Mouse (Mus musculus): ENCODE data around the gene Itpr1. TPM values are rescaled to one million over a fixed set of nuclear protein-coding genes. Genes with fewer than 3 reads are reported as not detected.

The Itpr1 gene
- polyA plus RNA-seq, 1 experiment from 2014 or later: 7.3 TPM

DNA sequence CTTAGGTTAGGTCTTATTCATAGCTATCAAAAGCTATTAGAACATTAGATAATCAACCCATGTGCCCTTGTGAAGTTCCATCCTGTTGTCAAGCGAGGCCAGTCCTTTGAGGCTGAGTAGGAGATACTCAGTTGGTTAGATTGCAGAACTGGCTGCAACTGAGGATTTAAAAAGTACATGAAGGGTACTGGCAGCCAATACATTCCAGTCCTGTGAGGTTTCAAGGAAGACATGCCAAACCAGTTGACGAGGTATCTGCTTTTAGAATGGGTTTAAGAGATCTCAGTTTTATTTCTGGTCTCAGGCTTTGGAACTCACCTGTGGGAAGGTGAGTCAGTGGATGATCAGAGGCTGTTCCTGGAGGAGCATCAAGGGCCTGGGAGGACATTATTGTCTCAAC is 137.9 kb downstream of the Itpr1 start:
- H3K4me3 ChIP-seq (ENCODE audit: inconsistent target): no peak overlapping the region
- no peak overlapping the region for H3K27ac ChIP-seq
- peaks cover 18% of the 10 kb centered on the region; the same call in 1 of the 2 replicates for H3K36me3 ChIP-seq (ENCODE audit: inconsistent target)
- WGBS (ENCODE audit: missing documents): 95% methylated on average over 2 of the region's 2 CpGs
- no peaks in the 10 kb centered on the region for H3K79me2 ChIP-seq (ENCODE audit: inconsistent target)

DNA sequence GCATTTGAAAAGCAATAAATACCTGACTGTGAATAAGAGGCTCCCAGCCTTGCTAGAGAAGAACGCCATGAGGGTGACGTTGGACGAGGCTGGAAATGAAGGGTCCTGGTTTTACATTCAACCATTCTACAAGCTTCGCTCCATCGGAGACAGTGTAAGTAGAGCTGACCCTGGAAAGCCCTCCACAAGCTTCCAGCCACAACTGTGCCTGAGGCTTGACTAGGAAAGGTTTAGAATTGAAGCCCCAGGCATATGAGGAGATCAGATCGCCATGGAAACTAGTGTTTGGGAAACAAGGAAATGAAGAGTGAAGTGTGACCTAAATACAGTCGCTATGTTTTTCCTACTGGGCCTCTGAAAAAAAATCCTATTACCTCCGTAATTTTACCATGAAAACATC is 139.1 kb downstream of the Itpr1 start:
- 95% methylated on average over 8 of the region's 8 CpGs for WGBS (ENCODE audit: missing documents)

GRCm38 (mm10) chr6:108367412-108367811 is 154.5 kb downstream of the Itpr1 start:
- H3K4me3 ChIP-seq (ENCODE audit: inconsistent target): no peak overlapping the region

More for the DNA sequence above, 139.1 kb downstream of the Itpr1 start:
- Histone ChIP-seq H3K79me2 (ENCODE audit: inconsistent target) (no peaks in the 10 kb centered on the region), H3K27ac (no peak overlapping the region), H3K36me3 (ENCODE audit: inconsistent target) (peaks cover 18% of the 10 kb centered on the region; the same call in 1 of the 2 replicates), H3K4me3 (ENCODE audit: inconsistent target) (no peak overlapping the region)

GRCm38 (mm10) chr6:108369031-108369430 is 156.1 kb downstream of the Itpr1 start:
- Histone ChIP-seq H3K36me3 (ENCODE audit: inconsistent target) (peaks cover 22% of the 10 kb centered on the region; the same call in 1 of the 2 replicates), H3K79me2 (ENCODE audit: inconsistent target) (no peaks in the 10 kb centered on the region), H3K27ac (no peak overlapping the region), H3K4me3 (ENCODE audit: inconsistent target) (no peak overlapping the region)
- WGBS (ENCODE audit: missing documents): 98% methylated on average over 11 of the region's 11 CpGs

More at GRCm38 (mm10) chr6:108367412-108367811, 154.5 kb downstream of the Itpr1 start:
- H3K36me3 ChIP-seq (ENCODE audit: inconsistent target): peaks cover 27% of the 10 kb centered on the region; the same call in 1 of the 2 replicates
- H3K79me2 ChIP-seq (ENCODE audit: inconsistent target): no peaks in the 10 kb centered on the region
- 85% methylated on average over 4 of the region's 4 CpGs for WGBS (ENCODE audit: missing documents)
- H3K27ac ChIP-seq: no peak overlapping the region

DNA sequence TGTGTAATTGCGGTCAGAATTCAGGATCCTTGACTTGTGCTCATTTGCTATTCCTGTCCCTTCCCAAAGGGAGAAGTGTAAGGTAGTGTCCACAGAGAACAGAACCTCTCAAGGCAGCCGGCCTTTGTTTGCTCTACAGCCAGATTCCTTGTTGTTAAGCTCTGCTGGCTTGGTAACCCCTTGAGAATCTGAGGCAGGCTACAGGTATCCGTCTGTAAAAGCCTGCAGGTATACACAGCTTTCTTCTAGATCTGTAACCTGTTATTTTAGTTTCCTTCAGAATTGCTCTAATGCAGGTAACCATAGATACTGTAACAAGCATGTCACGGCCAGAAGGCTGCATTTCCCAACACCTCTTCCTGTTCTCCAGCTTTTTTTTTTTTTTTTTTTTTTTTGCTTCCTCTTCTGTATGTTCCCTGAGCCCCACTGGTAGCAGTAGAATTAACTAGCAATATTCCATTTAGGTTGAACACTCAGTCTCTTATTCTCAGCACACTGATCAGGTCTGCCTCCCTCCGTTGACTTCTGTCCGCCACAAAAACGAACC is 158.5 kb downstream of the Itpr1 start:
- no peak overlapping the region for H3K4me3 ChIP-seq (ENCODE audit: inconsistent target)
- H3K36me3 ChIP-seq (ENCODE audit: inconsistent target): peaks cover 16% of the 10 kb centered on the region; the same call in 1 of the 2 replicates
- WGBS (ENCODE audit: missing documents): 80% methylated on average over 7 of the region's 7 CpGs
- H3K79me2 ChIP-seq (ENCODE audit: inconsistent target): no peaks in the 10 kb centered on the region
- H3K27ac ChIP-seq: no peak overlapping the region

DNA sequence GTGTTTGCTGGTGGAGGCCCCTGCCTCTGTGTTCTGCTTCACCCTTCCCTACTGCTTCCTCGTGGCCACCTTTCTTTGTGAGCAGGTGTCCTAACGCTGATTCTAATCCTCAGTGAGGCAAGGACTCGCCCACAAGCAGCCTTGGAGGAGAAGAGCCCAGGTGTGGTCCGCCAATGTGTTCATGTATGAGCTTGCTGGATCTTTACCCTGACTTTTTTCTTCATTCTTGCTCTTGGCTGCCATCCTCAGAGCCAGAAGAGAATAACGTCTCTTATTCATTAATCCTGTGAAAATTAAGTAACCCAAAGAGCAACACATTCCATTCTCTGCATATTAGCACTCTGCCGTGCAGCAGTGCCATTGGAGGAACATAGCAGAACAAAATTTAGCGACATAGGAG is 161.1 kb downstream of the Itpr1 start:
- Histone ChIP-seq H3K79me2 (ENCODE audit: inconsistent target) (no peaks in the 10 kb centered on the region), H3K36me3 (ENCODE audit: inconsistent target) (peaks cover 21% of the 10 kb centered on the region; the same call in 1 of the 2 replicates), H3K4me3 (ENCODE audit: inconsistent target) (no peak overlapping the region), H3K27ac (no peak overlapping the region)
- 88% methylated on average over 7 of the region's 7 CpGs for WGBS (ENCODE audit: missing documents)

- H3K27ac ChIP-seq: no peak overlapping the region
- H3K4me3 ChIP-seq (ENCODE audit: inconsistent target): no peak overlapping the region
- H3K36me3 ChIP-seq (ENCODE audit: inconsistent target): peaks cover 48% of the 10 kb centered on the region
- WGBS (ENCODE audit: missing documents): 72% methylated on average over 3 of the region's 3 CpGs
- H3K79me2 ChIP-seq (ENCODE audit: inconsistent target): no peaks in the 10 kb centered on the region
Observed at GRCm38 (mm10) chr6:108379041-108379440, 166.1 kb downstream of the Itpr1 start.

- Histone ChIP-seq H3K27ac (no peak overlapping the region), H3K36me3 (ENCODE audit: inconsistent target) (peaks cover 48% of the 10 kb centered on the region), H3K79me2 (ENCODE audit: inconsistent target) (no peaks in the 10 kb centered on the region), H3K4me3 (ENCODE audit: inconsistent target) (no peak overlapping the region)
- WGBS (ENCODE audit: missing documents): 97% methylated on average over 2 of the region's 2 CpGs
Observed at GRCm38 (mm10) chr6:108380209-108380608, 167.3 kb downstream of the Itpr1 start.

GRCm38 (mm10) chr6:108390624-108391324 is 177.9 kb downstream of the Itpr1 start:
- WGBS (ENCODE audit: missing documents): 93% methylated on average over 6 of the region's 6 CpGs
- H3K36me3 ChIP-seq (ENCODE audit: inconsistent target): peaks cover 64% of the 10 kb centered on the region

DNA sequence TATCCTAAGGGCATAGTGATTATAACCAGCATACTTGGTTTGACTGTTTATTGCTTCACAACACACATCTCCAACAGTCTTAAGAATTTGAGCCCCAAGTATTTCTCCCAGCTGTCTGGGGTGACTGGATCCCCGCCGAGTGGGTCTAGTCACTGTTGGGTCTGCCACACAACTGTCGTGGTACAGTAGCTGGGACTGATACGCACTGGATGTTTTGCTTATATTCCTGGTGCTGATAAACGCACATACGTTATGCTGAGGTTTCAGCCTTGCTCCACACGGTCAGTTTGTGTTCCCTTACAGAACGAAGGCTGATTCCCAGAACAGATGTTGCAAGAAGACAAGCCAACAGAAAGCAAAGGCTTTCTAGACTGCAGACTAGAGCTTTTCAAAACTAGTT is 180.2 kb downstream of the Itpr1 start:
- Histone ChIP-seq H3K4me3 (ENCODE audit: inconsistent target) (no peak overlapping the region), H3K27ac (no peak overlapping the region), H3K79me2 (ENCODE audit: inconsistent target) (no peaks in the 10 kb centered on the region), H3K36me3 (ENCODE audit: inconsistent target) (peaks cover 60% of the 10 kb centered on the region)
- WGBS (ENCODE audit: missing documents): 94% methylated on average over 8 of the region's 8 CpGs

More at GRCm38 (mm10) chr6:108390624-108391324, 177.9 kb downstream of the Itpr1 start:
- H3K4me3 ChIP-seq (ENCODE audit: inconsistent target): no peak overlapping the region
- H3K27ac ChIP-seq: no peak overlapping the region
- H3K79me2 ChIP-seq (ENCODE audit: inconsistent target): no peaks in the 10 kb centered on the region

DNA sequence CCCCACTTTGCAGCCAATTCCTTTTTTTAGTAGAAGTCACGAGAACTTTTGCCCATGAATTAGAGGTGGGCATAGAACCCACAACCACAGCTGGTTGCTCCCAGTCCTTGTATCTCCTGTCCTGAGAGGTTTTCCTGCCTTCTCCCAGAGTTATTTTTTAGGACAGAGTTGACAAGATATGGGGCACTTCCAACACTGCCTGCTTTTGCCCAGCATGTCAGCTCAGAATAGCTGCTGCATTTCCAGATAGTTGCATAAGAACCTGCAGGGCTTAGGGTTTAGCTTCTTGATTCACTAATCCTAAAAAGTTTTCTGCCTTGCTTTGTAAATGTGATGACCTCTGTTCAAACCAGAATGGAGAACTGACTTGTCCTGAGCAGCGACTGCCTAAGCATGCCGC is 185.1 kb downstream of the Itpr1 start:
- Histone ChIP-seq H3K27ac (no peak overlapping the region), H3K79me2 (ENCODE audit: inconsistent target) (no peaks in the 10 kb centered on the region), H3K4me3 (ENCODE audit: inconsistent target) (no peak overlapping the region), H3K36me3 (ENCODE audit: inconsistent target) (peaks cover 64% of the 10 kb centered on the region)
- 97% methylated on average over 3 of the region's 3 CpGs for WGBS (ENCODE audit: missing documents)

DNA sequence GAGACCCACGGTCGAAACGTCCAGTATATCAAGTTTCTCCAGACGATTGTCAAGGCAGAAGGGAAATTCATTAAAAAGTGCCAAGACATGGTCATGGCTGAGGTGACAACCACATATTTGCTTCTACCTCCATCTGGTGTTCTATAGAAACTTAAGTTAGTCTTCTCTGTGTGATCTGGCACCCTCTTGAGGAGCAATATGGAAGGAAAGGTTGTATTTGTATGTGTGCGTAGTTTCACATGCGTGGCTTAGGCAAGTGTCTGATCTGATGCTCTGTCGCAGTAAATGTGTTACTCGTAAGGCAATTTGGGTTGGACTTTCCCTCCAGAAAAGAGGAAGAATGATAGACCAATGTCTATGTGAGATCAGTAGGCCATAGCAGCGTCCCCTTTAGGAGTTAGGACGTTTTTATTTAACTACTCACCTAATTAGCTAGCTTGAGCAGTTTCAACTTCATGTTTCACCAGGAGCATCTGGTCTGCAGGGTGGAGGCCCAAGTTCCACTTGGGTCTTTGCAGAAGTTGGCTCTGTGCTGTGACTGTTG is 188.6 kb downstream of the Itpr1 start:
- Histone ChIP-seq H3K36me3 (ENCODE audit: inconsistent target) (peaks cover 51% of the 10 kb centered on the region; the same call in 1 of the 2 replicates), H3K27ac (no peak overlapping the region), H3K79me2 (ENCODE audit: inconsistent target) (no peaks in the 10 kb centered on the region), H3K4me3 (ENCODE audit: inconsistent target) (no peak overlapping the region)
- 94% methylated on average over 10 of the region's 10 CpGs for WGBS (ENCODE audit: missing documents)

GRCm38 (mm10) chr6:108404736-108405135 is 191.8 kb downstream of the Itpr1 start:
- WGBS (ENCODE audit: missing documents): 74% methylated on average over 8 of the region's 8 CpGs
- H3K27ac ChIP-seq: no peak overlapping the region
- no peak overlapping the region for H3K4me3 ChIP-seq (ENCODE audit: inconsistent target)
- H3K79me2 ChIP-seq (ENCODE audit: inconsistent target): no peaks in the 10 kb centered on the region
- H3K36me3 ChIP-seq (ENCODE audit: inconsistent target): peaks cover 40% of the 10 kb centered on the region; the same call in 1 of the 2 replicates

DNA sequence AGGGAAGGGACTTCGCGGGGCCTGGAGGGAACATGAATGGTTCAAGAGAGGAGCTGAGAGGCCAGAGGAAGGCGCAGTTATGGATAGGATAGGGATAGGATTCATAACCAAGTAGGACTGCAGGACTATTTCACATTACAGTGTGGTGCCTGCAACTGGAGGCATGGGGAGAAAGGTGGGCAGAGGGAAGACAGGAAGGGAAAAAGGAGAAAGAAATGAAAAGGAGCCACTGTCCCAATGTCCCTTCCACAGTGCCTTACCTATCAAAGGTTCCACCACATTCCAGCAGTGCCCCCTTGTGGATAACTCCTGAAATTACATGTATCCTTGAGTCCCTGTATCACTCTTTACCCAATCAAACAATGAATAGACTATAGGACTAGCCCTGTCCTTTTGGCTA is 195.2 kb downstream of the Itpr1 start:
- WGBS (ENCODE audit: missing documents): 100% methylated on average over 3 of the region's 3 CpGs
- Histone ChIP-seq H3K79me2 (ENCODE audit: inconsistent target) (no peaks in the 10 kb centered on the region), H3K4me3 (ENCODE audit: inconsistent target) (no peak overlapping the region), H3K27ac (no peak overlapping the region), H3K36me3 (ENCODE audit: inconsistent target) (peaks cover 49% of the 10 kb centered on the region)

GRCm38 (mm10) chr6:108408726-108409125 is 195.8 kb downstream of the Itpr1 start:
- no peak overlapping the region for H3K4me3 ChIP-seq (ENCODE audit: inconsistent target)
- WGBS (ENCODE audit: missing documents): 92% methylated on average over 5 of the region's 5 CpGs
- H3K36me3 ChIP-seq (ENCODE audit: inconsistent target): peaks cover 49% of the 10 kb centered on the region
- no peak overlapping the region for H3K27ac ChIP-seq
- no peaks in the 10 kb centered on the region for H3K79me2 ChIP-seq (ENCODE audit: inconsistent target)

All from macrophage (primary cell).